Mouse (Mus musculus) CH12.LX (cell line): ENCODE results near the gene Ppp1r11. TPM values are rescaled to one million over a fixed set of nuclear protein-coding genes. Genes with fewer than 3 reads are reported as not detected.

Experiments
- DNase-seq: peaks from one replicate; pipeline ENCODE4 v3.0.0-alpha.2; 2013; ENCODE audit errors: extremely low read depth
- H3K27ac ChIP-seq: 2 replicates; pipeline ENCODE4 v1.5.1; 2012; ENCODE audit warnings: low read depth, mild to moderate bottlenecking, control low read depth, moderate library complexity; ENCODE audit not compliant: insufficient read depth
- H3K27me3 ChIP-seq: replicated peaks from 2 replicates; pipeline ENCODE3; 2012; ENCODE audit warnings: inconsistent platforms
- H3K36me3 ChIP-seq, 2 experiments: replicated peaks in 1 of 2; 2 replicates each; pipeline versions ENCODE3 to v1.6.1; 2012; ENCODE audit warnings: inconsistent platforms in 1 of 2, low read length in 1 of 2, mild to moderate bottlenecking in 1 of 2, mixed read lengths in 1 of 2, moderate library complexity in 1 of 2; ENCODE audit not compliant: control insufficient read depth in 1 of 2, insufficient read depth in 1 of 2
- H3K4me1 ChIP-seq, 2 experiments: 2 replicates each; pipeline ENCODE4 v1.6.1; 2012; ENCODE audit warnings: inconsistent platforms in 1 of 2, moderate library complexity in 1 of 2; ENCODE audit not compliant: insufficient read depth in 2 of 2, control insufficient read depth in 1 of 2
- H3K4me2 ChIP-seq: 2 replicates; pipeline ENCODE4 v1.6.1; 2012; ENCODE audit warnings: low read depth, mild to moderate bottlenecking, control low read depth; ENCODE audit not compliant: poor library complexity, insufficient read depth, severe bottlenecking
- H3K4me3 ChIP-seq, 3 experiments: fragments of 150-350 bp in 1 of 3; sonication (generic) in 1 of 3; replicated peaks in 1 of 3; 2 replicates each; pipeline versions ENCODE3 to v1.5.1; 2011 to 2012; ENCODE audit warnings: low read depth in 2 of 3, low read length in 2 of 3, mild to moderate bottlenecking in 2 of 3, moderate library complexity in 2 of 3, control low read depth in 1 of 3, improper control_type of control experiment in 1 of 3, inconsistent platforms in 1 of 3, mixed read lengths in 1 of 3; ENCODE audit not compliant: poor library complexity in 1 of 3
- H3K79me2 ChIP-seq: replicated peaks from 2 replicates; pipeline ENCODE4 v1.6.1; 2012; ENCODE audit warnings: mild to moderate bottlenecking, moderate library complexity; ENCODE audit not compliant: control insufficient read depth, poor library complexity, insufficient read depth, severe bottlenecking; ENCODE audit errors: extremely low read depth
- H3K9ac ChIP-seq: 2 replicates; pipeline ENCODE4 v1.6.1; 2012; ENCODE audit warnings: low read depth, mild to moderate bottlenecking, control low read depth, moderate library complexity; ENCODE audit not compliant: insufficient read depth
- H3K9me3 ChIP-seq: replicated peaks from 2 replicates; pipeline ENCODE3; 2012; ENCODE audit warnings: low read length, inconsistent platforms, mixed read lengths
- CHD2 ChIP-seq: IDR thresholded peaks from 2 replicates; pipeline ENCODE4 v1.6.1; 2011; ENCODE audit warnings: low read length, improper control_type of control experiment
- CTCF ChIP-seq, 2 experiments: IDR thresholded peaks in 1 of 2; conservative IDR thresholded peaks in 1 of 2; 2 replicates each; pipeline ENCODE4 v1.5.1; 2011 to 2012; ENCODE audit warnings: low read depth in 2 of 2, low read length in 2 of 2, improper control_type of control experiment in 1 of 2, inconsistent platforms in 1 of 2, mild to moderate bottlenecking in 1 of 2, moderate library complexity in 1 of 2
- E2F4 ChIP-seq: IDR thresholded peaks from 2 replicates; pipeline ENCODE4 v1.6.1; 2011; ENCODE audit warnings: low read depth, low read length, improper control_type of control experiment; ENCODE audit not compliant: insufficient replicate concordance
- ELF1 ChIP-seq: IDR thresholded peaks from 2 replicates; pipeline ENCODE4 v1.6.1; 2014; ENCODE audit warnings: low read depth, mild to moderate bottlenecking, inconsistent platforms, low read length, improper control_type of control experiment
- ETS1 ChIP-seq: conservative IDR thresholded peaks from 2 replicates; pipeline ENCODE4 v1.6.1; 2012; ENCODE audit warnings: low read depth, mild to moderate bottlenecking, inconsistent platforms, low read length, improper control_type of control experiment, moderate library complexity
- HCFC1 ChIP-seq: IDR thresholded peaks from 2 replicates; pipeline ENCODE4 v1.6.1; 2012; ENCODE audit warnings: low read depth, mild to moderate bottlenecking, inconsistent platforms, low read length, improper control_type of control experiment
- IRF4 ChIP-seq: IDR thresholded peaks from 2 replicates; pipeline ENCODE4 v1.6.1; 2014; ENCODE audit warnings: low read depth, mild to moderate bottlenecking, inconsistent platforms, low read length, improper control_type of control experiment
- KAT2A ChIP-seq: IDR thresholded peaks from 2 replicates; pipeline ENCODE4 v1.6.1; 2012; ENCODE audit warnings: low read length, improper control_type of control experiment, inconsistent platforms; ENCODE audit not compliant: insufficient replicate concordance
- MAFK ChIP-seq: IDR thresholded peaks from 2 replicates; pipeline ENCODE4 v1.6.1; 2011; ENCODE audit warnings: low read length, improper control_type of control experiment; ENCODE audit not compliant: insufficient replicate concordance
- MEF2A ChIP-seq: IDR thresholded peaks from 2 replicates; pipeline ENCODE4 v1.6.1; 2014; ENCODE audit warnings: low read depth, mild to moderate bottlenecking, inconsistent platforms, low read length, improper control_type of control experiment, borderline replicate concordance
- MXI1 ChIP-seq: IDR thresholded peaks from 2 replicates; pipeline ENCODE4 v1.6.1; 2011; ENCODE audit warnings: mild to moderate bottlenecking, low read depth, low read length, improper control_type of control experiment
- MYC ChIP-seq: IDR thresholded peaks from 2 replicates; pipeline ENCODE4 v1.6.1; 2011; ENCODE audit warnings: low read depth, mild to moderate bottlenecking, improper control_type of control experiment, low read length
- POLR2AphosphoS2 ChIP-seq: IDR thresholded peaks from 2 replicates; pipeline ENCODE4 v1.6.1; 2011; ENCODE audit warnings: low read depth, low read length, improper control_type of control experiment
- RAD21 ChIP-seq: IDR thresholded peaks from 2 replicates; pipeline ENCODE4 v1.6.1; 2011; ENCODE audit warnings: low read depth, mild to moderate bottlenecking, low read length, improper control_type of control experiment, moderate library complexity
- RCOR1 ChIP-seq: conservative IDR thresholded peaks from 2 replicates; pipeline ENCODE4 v1.6.1; 2012; ENCODE audit warnings: low read depth, mild to moderate bottlenecking, inconsistent platforms, low read length, improper control_type of control experiment
- SIN3A ChIP-seq: IDR thresholded peaks from 2 replicates; pipeline ENCODE4 v1.6.1; 2012; ENCODE audit warnings: low read length, improper control_type of control experiment, inconsistent platforms
- SMC3 ChIP-seq: IDR thresholded peaks from 2 replicates; pipeline ENCODE4 v1.6.1; 2011; ENCODE audit warnings: low read depth, low read length, improper control_type of control experiment
- UBTF ChIP-seq: IDR thresholded peaks from 2 replicates; pipeline ENCODE4 v1.6.1; 2012; ENCODE audit warnings: low read depth, mild to moderate bottlenecking, inconsistent platforms, low read length, improper control_type of control experiment, moderate library complexity
- USF1 ChIP-seq: IDR thresholded peaks from 2 replicates; pipeline ENCODE4 v1.6.1; 2014; ENCODE audit warnings: low read depth, mild to moderate bottlenecking, inconsistent platforms, low read length, improper control_type of control experiment
- ZKSCAN1 ChIP-seq: IDR thresholded peaks from 2 replicates; pipeline ENCODE4 v1.6.1; 2012; ENCODE audit warnings: low read depth, inconsistent platforms, low read length, improper control_type of control experiment, borderline replicate concordance
- dilution Hi-C: fragments of 300-500 bp; cut with MboI; formaldehyde crosslinking; loops from 2 replicates; pipeline ENCODE4 v1.14.3; 2020; ENCODE audit warnings: low sequenced_read_pairs; ENCODE audit not compliant: extremely low pct_unique_long_range_greater_than_20kb, extremely low pct_ligation_motif_present
- in situ Hi-C: fragments of 300-500 bp; cut with MboI; formaldehyde crosslinking; loops from 3 replicates; pipeline ENCODE4 v1.14.3; 2019; ENCODE audit warnings: low sequenced_read_pairs, low pct_ligation_motif_present, low pct_unique_long_range_greater_than_20kb, mixed read lengths
- polyA plus RNA-seq: library from polyadenylated mRNA; unstranded; fragments of >175 nt; gene quantifications from 2 replicates; pipeline ENCODE4 v1.2.1, GENCODE M21; 2012; ENCODE audit warnings: low read depth; ENCODE audit not compliant: insufficient read length
- total RNA-seq, 2 experiments: library from RNA; depleted of rRNA; stranded (reverse); fragments of 300-350 nt in 1 of 2; fragments of >200 nt in 1 of 2; gene quantifications; 2 replicates each; pipeline ENCODE4 v1.2.3; 2012 to 2014

The Ppp1r11 gene
- total and polyA plus RNA-seq, 3 experiments = 120 to 238 (median 209) TPM

DNA sequence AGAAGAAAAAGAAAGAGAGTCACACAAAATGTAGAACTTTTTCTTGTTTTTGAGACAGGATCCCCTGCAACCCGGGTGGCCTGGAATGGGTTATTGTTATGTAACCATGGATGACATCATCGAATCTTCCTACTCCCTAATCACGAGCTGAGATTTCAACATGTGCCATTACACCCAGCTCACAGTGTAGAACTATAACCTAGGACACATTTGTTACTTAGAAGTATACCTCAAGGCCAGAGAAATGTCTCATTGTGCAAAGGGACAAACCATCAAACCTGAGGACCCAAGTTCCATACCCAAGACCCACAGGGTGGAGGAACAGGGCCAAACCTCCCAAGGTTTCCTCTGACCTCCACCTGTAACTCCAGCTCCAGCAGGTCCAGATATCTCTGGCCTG is 47.9 kb downstream of the Ppp1r11 start:
- no peak for TF ChIP-seq SIN3A
- no peak for TF ChIP-seq IRF4
- no peak for TF ChIP-seq HCFC1
- TF ChIP-seq RAD21 = no peak
- no peak for TF ChIP-seq ELF1
- TF ChIP-seq ZKSCAN1 = no peak
- Histone ChIP-seq H3K36me3 (no peaks in the 10 kb centered on the region), H3K9ac (no peak overlapping the region), H3K9me3 (no peaks in the 10 kb centered on the region), H3K27ac (no peak overlapping the region), H3K4me3 (no peak overlapping the region), H3K4me1 (peaks cover 0 to 6% of the 10 kb centered on the region in 2 experiments; a peak in 2 of 4 replicates), H3K79me2 (no peaks in the 10 kb centered on the region), H3K4me2 (no peak overlapping the region), H3K27me3 (peaks cover 7% of the 10 kb centered on the region)
- in situ Hi-C loops (no loop called here), dilution Hi-C loops (no loop called here)
- no peak for DNase-seq

GRCm38 (mm10) chr17:36900691-36901090 is 50.9 kb downstream of the Ppp1r11 start:
- Histone ChIP-seq H3K9me3 (no peaks in the 10 kb centered on the region), H3K4me3 (no peak overlapping the region), H3K9ac (no peak overlapping the region), H3K27ac (no peak overlapping the region), H3K79me2 (no peaks in the 10 kb centered on the region), H3K4me1 (no peaks in the 10 kb centered on the region), H3K27me3 (no peaks in the 10 kb centered on the region), H3K4me2 (no peak overlapping the region), H3K36me3 (no peaks in the 10 kb centered on the region)
- TF ChIP-seq SMC3 (no peak), ETS1 (no peak), E2F4 (no peak), POLR2AphosphoS2 (no peak), MAFK (no peak), MYC (no peak), USF1 (no peak), KAT2A (no peak), MEF2A (no peak), CHD2 (no peak), MXI1 (no peak), RCOR1 (no peak), CTCF (conservative IDR thresholded peaks at IDR 0.05 in 1 of 2, IDR thresholded peaks at IDR 0.05 in 1 of 2; ENCODE audit: low read depth in 2 of 2, low read length in 2 of 2) (no peak), HCFC1 (no peak), UBTF (no peak)
- in situ Hi-C loops = no loop called here
- no peak for DNase-seq
- dilution Hi-C loops = no loop called here
